Mouse (Mus musculus): ENCODE results near the gene Zfp541.

GRCm38 (mm10) chr7:16036972-16037371 is 24.6 kb upstream of the Zfp541 start:
- TF ChIP-seq POLR2A (IDR thresholded peaks at IDR 0.05; ENCODE audit: insufficient read depth, low read length) (no peak), CTCF (IDR thresholded peaks at IDR 0.05; ENCODE audit: low read depth, low read length) (no peak), EP300 (IDR thresholded peaks at IDR 0.05; ENCODE audit: insufficient read depth, low read depth, low read length) (no peak)

Measured in ES-Bruce4 (cell line).